Mouse (Mus musculus) embryo, embryonic 11.5 days (tissue): ENCODE measurements at regions not wholly inside any gene's neighbourhood (a gene's known extent, or its start where the extent isn't known, plus 50 kb on each side); places are given as distances from the start of the nearest gene placed in this dataset.

Source experiments
- DNase-seq: peaks from one replicate; pipeline ENCODE4 v3.0.0-alpha.2; 2012; ENCODE audit warnings: low read depth, low spot score

DNA sequence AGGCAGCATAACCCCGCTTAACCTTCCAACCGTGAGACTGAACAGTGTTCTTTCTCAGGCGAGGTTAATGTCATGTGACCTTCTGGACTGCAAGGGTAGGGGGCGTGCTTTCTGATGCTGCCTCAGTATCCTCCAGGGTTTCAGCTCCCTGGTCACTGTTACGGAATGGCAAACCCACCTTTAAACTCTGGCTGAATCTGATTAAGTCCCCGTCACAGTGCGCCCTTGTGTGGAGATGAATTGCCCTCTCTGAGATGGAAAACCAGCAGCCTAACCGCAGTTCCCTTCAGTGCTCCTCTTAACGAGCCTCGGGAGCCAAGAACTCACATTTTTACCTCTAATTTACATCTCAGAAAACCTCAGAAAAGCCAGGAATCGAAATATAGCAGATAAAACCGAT is 260.0 kb downstream of the Dact1 start:
- DNase-seq, result no peak

DNA sequence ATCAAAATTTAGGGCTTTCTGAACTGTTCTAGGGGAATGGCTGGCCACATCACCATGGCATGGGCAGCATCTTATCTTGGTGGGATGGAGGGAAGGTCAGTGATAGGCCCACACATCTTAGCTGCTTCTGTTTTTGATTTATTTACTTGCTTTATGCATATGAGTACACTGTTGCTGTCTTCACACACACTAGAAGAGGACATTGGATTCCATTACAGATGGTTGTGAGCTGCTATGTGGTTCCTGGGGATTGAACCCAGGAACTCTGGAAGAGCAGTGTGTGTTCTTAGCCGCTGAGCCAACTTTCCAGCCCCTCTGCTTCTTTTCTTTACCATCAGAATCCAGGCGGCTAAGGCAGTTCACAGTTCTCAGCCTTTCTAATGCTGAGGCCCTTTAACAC is 260.4 kb downstream of the Dact1 start:
- no peak for DNase-seq

GRCm38 (mm10) chr12:71572833-71573446 is 257.9 kb upstream of the Daam1 start:
- no peak for DNase-seq

GRCm38 (mm10) chr12:71573456-71573855 is 257.4 kb upstream of the Daam1 start:
- DNase-seq, result no peak

- no peak for DNase-seq
Observed at GRCm38 (mm10) chr12:71574685-71575084, 256.2 kb upstream of the Daam1 start.

DNA sequence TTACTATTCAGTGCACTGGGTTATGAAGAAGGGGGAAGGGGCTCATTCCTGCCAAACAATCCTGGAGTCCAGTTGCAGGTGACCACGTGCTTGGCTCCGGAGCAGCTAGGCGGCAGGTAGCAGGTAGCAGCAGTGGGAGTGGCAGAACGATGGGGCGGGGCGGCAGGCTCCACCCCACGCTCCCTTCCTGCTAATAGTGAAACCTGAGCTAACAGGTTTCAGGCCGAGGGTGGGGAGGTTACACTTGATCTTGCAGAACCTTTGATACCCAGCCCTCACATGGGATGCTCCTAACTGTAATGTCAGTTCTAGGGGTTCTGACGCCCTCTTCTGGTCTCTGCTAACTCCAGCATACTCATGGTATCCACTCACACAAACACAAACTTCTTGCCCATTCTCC is 253.5 kb upstream of the Daam1 start:
- peak; percentile 24 for DNase-seq

GRCm38 (mm10) chr12:71578006-71578405 is 252.9 kb upstream of the Daam1 start:
- no peak for DNase-seq

DNA sequence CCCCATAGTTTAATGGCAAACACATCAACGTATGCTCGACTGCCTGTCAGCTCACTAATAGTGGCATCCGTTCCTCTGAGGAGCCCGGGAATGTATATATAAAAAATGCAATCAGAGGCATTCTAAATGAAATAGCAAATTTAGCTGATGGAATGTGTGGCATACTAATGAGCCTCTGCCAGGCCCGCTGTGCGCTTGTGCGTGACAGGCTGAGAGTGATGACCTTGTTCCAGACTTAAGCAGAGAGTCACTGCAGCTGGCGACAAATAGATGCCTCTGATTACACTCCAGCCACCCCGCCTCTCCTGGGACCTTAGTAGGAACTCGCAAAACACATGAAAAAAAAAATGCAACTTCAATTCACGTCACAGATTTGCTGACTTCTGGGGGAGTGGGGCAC is 252.0 kb upstream of the Daam1 start:
- DNase-seq, result no peak

DNA sequence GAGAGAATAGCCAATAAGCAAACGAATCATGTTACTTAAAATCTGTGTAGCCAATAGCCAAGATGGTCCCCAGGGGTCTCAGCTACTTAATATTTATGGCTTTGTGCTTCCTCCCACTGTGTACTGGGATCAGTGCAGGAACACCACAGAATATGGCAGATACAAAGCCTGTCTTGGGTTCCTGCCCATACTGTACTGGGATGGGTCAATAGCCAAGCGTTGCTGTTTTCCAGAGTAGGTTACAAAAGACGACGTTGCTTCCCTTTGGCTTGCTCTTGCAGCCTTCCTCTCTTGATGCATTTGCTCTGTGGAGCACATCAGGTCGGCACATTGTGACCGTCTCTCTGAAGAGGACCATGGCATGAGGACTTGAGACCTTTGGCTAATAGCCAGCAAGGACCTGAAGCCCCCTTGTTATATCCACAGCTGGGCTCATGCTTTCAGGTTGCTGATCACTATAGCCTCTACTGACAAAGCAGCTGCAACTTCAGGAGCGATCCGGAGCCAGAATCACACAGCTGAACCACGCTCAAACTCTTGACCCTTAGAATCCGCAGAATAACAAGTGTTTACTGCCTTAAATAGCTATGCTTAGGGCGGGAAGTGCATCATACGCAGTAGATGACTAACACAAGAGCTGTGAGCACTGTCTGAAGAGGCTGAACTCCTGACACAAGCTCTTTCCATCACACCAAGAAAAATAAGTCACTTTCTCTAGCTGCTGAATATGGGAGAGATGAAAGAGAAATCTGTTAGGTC is 250.2 kb upstream of the Daam1 start:
- no peak for DNase-seq

GRCm38 (mm10) chr12:71584618-71585017 is 246.3 kb upstream of the Daam1 start:
- no peak for DNase-seq

DNA sequence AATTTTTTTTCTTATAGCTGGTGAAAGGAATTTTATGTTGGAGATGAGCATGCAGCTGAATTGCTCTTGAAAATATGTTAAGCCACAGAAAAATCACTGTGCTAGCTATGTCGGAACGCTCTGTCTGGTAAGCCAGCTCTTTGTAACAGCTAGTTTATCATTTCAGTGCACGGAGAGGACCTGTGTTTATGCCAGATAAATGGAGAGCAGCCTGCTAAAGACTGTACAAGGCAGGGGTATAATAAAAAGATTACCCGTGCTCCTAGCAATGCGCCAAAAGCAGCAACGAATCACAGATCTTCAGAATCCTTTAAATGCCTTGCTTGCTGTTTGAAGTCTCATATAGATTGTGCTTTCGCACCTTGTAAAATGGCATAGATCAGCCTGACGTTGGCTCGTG is 232.2 kb upstream of the Daam1 start:
- no peak for DNase-seq

DNA sequence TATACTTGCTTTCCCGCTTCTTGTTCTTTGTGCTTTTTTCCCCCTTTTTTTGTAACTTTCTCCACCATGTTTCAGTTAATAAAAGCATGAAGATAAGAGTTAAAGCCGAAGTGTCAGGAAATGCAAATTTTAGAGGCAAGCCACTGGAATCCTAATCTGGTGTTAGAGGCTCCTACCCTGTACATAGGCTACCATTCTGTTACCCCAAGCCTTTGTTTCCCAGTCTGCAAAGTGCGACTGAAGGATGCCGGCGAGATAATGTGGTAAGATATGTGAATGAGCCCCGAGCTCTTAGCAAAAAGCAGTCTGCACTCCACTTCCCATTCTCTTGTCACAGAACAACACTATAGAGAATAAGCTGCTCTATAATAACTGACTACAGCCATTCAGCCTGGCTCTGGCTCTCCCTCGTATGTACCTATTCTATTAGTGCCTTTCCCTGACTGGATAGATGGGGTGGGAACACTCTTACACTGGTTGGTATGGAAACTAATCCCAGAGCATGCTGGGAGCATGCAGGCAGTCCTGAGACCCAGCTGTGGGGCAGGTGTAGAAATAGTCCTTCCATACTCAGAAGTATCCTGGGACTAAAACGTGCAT is 229.7 kb upstream of the Daam1 start:
- DNase-seq, result no peak

- DNase-seq, result no peak
Observed at GRCm38 (mm10) chr12:71603136-71603535, 227.7 kb upstream of the Daam1 start.

DNA sequence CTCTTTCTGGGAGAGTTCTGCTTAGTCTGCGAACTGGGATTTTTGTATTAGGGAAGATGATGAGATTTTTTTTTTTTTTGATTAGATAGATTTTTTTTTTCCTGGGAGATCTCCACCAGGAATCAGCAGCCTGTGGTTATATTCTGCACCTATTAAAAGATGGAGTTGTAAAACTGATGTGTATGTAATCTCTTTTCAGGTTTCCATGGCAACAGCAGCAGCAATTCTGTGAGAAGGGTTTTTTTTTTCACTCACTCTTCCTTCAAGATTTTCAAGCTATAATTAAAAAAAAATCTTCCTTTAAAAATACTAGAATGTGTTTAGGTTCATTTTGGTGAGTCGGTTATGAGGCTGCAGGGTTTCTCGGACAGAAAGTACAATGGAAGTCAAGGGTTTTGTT is 224.5 kb upstream of the Daam1 start:
- no peak for DNase-seq

- no peak for DNase-seq
Observed at GRCm38 (mm10) chr12:71607966-71608365, 222.9 kb upstream of the Daam1 start.

DNA sequence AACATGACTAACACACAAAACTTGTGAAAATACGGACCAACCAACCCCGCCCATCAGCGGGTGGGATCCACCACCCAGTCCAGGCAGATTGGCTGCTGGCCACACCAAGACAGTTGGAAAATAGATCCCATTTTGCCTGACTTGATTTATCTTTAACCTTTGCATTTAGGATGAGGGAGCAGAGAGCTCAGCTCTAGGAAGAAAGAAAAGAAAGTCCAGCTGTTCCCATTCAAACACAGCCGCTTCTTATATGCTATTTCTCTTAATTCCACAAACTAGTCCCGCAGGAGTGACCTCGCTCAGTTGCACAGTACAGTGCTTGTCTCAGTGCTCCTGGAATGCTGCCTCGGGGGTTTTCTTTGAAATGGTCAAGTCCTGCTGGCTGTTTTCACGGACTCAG is 217.6 kb upstream of the Daam1 start:
- DNase-seq, result no peak

DNA sequence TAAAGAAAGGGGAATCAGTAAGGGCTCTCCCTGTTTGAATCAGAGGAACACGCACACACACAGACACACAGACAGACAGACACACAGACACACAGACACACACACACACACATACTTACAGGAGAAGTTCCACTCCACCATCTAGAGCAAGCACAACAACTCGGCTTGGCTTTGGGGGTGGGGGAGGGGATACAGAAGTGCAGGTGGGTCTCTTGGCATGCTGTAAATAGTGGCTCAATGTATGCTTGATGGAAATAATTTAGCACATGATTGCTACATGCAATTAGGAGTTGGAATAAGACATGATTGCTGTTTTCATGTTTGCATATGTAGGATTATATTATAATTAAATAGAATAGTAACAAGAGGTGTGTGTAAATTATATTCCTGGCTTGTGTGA is 215.9 kb upstream of the Daam1 start:
- DNase-seq, result no peak

GRCm38 (mm10) chr12:71615383-71615782 is 215.5 kb upstream of the Daam1 start:
- no peak for DNase-seq

DNA sequence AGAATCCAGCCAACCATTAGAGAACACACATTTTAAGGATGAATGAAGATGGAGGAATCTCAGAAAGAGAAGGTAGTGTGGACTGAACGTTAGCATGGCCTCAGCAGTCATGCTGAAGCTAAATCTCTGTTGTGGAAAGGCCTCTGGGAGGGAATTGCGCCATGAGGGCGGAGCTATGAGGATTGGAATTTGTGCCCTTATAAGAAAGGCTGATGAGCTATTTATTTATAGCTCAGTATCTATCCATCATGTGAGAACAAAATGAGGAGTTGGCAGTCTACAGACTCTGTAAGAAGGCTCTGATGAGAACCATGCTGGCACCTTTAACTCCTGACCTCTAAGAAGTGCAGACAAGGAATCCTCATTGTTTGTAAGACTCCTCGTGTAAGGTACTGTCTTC is 214.8 kb upstream of the Daam1 start:
- DNase-seq, result no peak

DNA sequence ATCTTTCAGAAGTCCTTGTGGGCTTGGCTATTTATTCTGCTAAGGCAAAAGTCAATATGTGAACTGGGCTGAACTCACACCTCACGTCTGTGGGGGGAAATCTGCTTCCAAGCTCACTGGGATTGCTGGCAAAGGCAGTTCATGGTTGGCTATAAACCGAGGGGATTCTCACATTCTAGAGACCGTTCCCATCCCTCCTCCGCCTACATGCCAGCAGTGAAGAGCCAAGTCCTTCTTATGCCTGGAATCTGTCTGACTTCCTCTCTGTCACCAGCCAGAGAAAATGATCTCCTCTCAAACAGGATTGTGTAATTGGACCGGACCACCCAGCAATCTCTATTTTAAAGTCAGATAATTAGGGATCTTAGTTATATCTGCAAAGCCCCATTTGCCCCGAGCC is 212.4 kb upstream of the Daam1 start:
- DNase-seq, result no peak

- DNase-seq, result no peak
Observed at GRCm38 (mm10) chr12:71618956-71619355, 211.9 kb upstream of the Daam1 start.

DNA sequence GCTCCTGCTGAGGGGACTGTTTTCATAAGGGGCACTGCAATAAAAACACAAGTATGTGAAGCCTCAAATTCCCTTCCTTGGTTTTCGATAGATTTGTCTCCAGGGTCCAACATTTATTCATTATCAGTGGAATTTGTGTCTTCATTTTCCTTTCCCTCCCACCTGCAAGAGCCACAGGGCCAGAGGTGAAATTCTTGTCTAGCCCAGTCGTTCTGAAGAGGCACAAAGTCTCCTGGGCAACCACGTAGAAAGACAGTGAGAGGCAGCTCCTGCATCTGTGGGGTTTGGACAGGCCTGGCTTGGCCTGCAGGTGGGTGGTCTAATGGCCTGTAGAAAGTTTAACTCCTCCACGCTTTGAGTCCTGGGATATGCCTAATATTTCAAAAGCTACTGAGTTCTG is 211.3 kb upstream of the Daam1 start:
- no peak for DNase-seq

DNA sequence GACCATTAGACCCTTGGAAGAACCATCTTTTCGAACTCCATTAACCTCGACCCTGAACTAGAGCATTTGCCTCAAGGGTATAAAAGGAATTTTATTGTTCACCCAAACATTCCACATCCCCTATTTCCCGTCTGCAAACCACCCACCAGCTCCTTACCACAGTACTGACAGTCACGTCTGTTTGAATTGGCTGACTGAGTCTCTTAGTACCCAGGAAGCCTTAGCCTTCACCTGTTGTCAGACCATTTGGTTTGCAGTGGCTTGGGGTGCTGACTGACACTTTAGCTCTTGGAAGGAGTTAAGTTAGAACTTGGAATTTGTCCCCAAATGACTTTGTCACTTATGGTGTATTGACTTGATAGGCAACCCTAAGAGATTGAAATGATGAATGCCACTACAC is 209.3 kb upstream of the Daam1 start:
- DNase-seq, result no peak
